Mouse (Mus musculus): ENCODE measurements around the gene Cxcl5. TPM values are rescaled to one million over a fixed set of nuclear protein-coding genes. Genes with fewer than 3 reads are reported as not detected.

Cxcl5 gene
- polyA plus RNA-seq, 1 experiment from 2014 or later, result 0.19 TPM

GRCm38 (mm10) chr5:90758020-90758605 is 1.0 kb upstream of the Cxcl5 start:
- no peak for DNase-seq (ENCODE audit: low spot score)
- no peaks in the 10 kb centered on the region for H3K36me3 ChIP-seq (ENCODE audit: control insufficient read depth, insufficient read depth, low read length)
- no peak overlapping the region for H3K4me2 ChIP-seq (ENCODE audit: low read depth, severe bottlenecking)
- no peak overlapping the region for H3K4me3 ChIP-seq (ENCODE audit: low read depth, low read length)
- H3K27me3 ChIP-seq (ENCODE audit: control insufficient read depth, insufficient read depth, low read length), result peaks cover 4% of the 10 kb centered on the region
- no peak overlapping the region for H3K9ac ChIP-seq (ENCODE audit: low read length)
- peaks cover 12% of the 10 kb centered on the region for H3K4me1 ChIP-seq (ENCODE audit: control insufficient read depth, insufficient read depth, low read length)
- WGBS, result 47% methylated on average over 5 of the region's 5 CpGs
- no peak overlapping the region for H3K27ac ChIP-seq (replicated peaks; ENCODE audit: low read depth, low read length)
- ATAC-seq (ENCODE audit: insufficient number of reproducible peaks, low FRiP score, low TSS enrichment, low read depth), result no peak
- no peaks in the 10 kb centered on the region for H3K9me3 ChIP-seq (ENCODE audit: control insufficient read depth, low read length)

- ATAC-seq (ENCODE audit: insufficient number of reproducible peaks, low FRiP score, low TSS enrichment, low read depth) (no peak), DNase-seq (ENCODE audit: low spot score) (no peak)
- H3K27ac ChIP-seq (replicated peaks; ENCODE audit: low read depth, low read length), result no peak overlapping the region
- 83% methylated on average over 4 of the region's 4 CpGs for WGBS
- H3K4me2 ChIP-seq (ENCODE audit: low read depth, severe bottlenecking), result no peak overlapping the region
- H3K27me3 ChIP-seq (ENCODE audit: control insufficient read depth, insufficient read depth, low read length), result peaks cover 4% of the 10 kb centered on the region
- H3K4me3 ChIP-seq (ENCODE audit: low read depth, low read length), result no peak overlapping the region
- no peaks in the 10 kb centered on the region for H3K9me3 ChIP-seq (ENCODE audit: control insufficient read depth, low read length)
- peaks cover 12% of the 10 kb centered on the region for H3K4me1 ChIP-seq (ENCODE audit: control insufficient read depth, insufficient read depth, low read length)
- no peak overlapping the region for H3K9ac ChIP-seq (ENCODE audit: low read length)
- H3K36me3 ChIP-seq (ENCODE audit: control insufficient read depth, insufficient read depth, low read length), result no peaks in the 10 kb centered on the region
Measured at GRCm38 (mm10) chr5:90760303-90760702, 1.1 kb downstream of the Cxcl5 start.

GRCm38 (mm10) chr5:90760844-90761243 is 1.7 kb downstream of the Cxcl5 start:
- 89% methylated on average over 2 of the region's 2 CpGs for WGBS
- Histone ChIP-seq H3K27me3 (ENCODE audit: control insufficient read depth, insufficient read depth, low read length) (peaks cover 4% of the 10 kb centered on the region), H3K36me3 (ENCODE audit: control insufficient read depth, insufficient read depth, low read length) (no peaks in the 10 kb centered on the region), H3K4me2 (ENCODE audit: low read depth, severe bottlenecking) (no peak overlapping the region), H3K9me3 (ENCODE audit: control insufficient read depth, low read length) (no peaks in the 10 kb centered on the region), H3K9ac (ENCODE audit: low read length) (no peak overlapping the region), H3K27ac (replicated peaks; ENCODE audit: low read depth, low read length) (no peak overlapping the region), H3K4me1 (ENCODE audit: control insufficient read depth, insufficient read depth, low read length) (peaks cover 12% of the 10 kb centered on the region), H3K4me3 (ENCODE audit: low read depth, low read length) (no peak overlapping the region)
- DNase-seq (ENCODE audit: low spot score) (no peak), ATAC-seq (ENCODE audit: insufficient number of reproducible peaks, low FRiP score, low TSS enrichment, low read depth) (no peak)

GRCm38 (mm10) chr5:90761834-90762233 is 2.7 kb downstream of the Cxcl5 start:
- Histone ChIP-seq H3K9me3 (ENCODE audit: control insufficient read depth, low read length) (no peaks in the 10 kb centered on the region), H3K27ac (replicated peaks; ENCODE audit: low read depth, low read length) (no peak overlapping the region), H3K36me3 (ENCODE audit: control insufficient read depth, insufficient read depth, low read length) (no peaks in the 10 kb centered on the region), H3K27me3 (ENCODE audit: control insufficient read depth, insufficient read depth, low read length) (peaks cover 4% of the 10 kb centered on the region), H3K9ac (ENCODE audit: low read length) (no peak overlapping the region), H3K4me1 (ENCODE audit: control insufficient read depth, insufficient read depth, low read length) (peaks cover 12% of the 10 kb centered on the region), H3K4me2 (ENCODE audit: low read depth, severe bottlenecking) (no peak overlapping the region), H3K4me3 (ENCODE audit: low read depth, low read length) (no peak overlapping the region)
- no peak for ATAC-seq (ENCODE audit: insufficient number of reproducible peaks, low FRiP score, low TSS enrichment, low read depth)
- DNase-seq (ENCODE audit: low spot score), result no peak
- 86% methylated on average over 3 of the region's 3 CpGs for whole genome bisulfite sequencing

GRCm38 (mm10) chr5:90763912-90764665 is 4.9 kb downstream of the Cxcl5 start:
- ATAC-seq (ENCODE audit: insufficient number of reproducible peaks, low FRiP score, low TSS enrichment, low read depth) (no peak), DNase-seq (ENCODE audit: low spot score) (no peak)
- 0 out of 2 replicates have a peak, but pooled peaks cover 2% of the 10 kb centered on the region for H3K4me1 ChIP-seq (ENCODE audit: control insufficient read depth, insufficient read depth, low read length)
- no peak overlapping the region for H3K4me3 ChIP-seq (ENCODE audit: low read depth, low read length)
- H3K9me3 ChIP-seq (ENCODE audit: control insufficient read depth, low read length), result no peaks in the 10 kb centered on the region
- H3K27ac ChIP-seq (replicated peaks; ENCODE audit: low read depth, low read length), result no peak overlapping the region
- H3K27me3 ChIP-seq (ENCODE audit: control insufficient read depth, insufficient read depth, low read length), result peaks cover 4% of the 10 kb centered on the region
- H3K4me2 ChIP-seq (ENCODE audit: low read depth, severe bottlenecking), result no peak overlapping the region
- no peak overlapping the region for H3K9ac ChIP-seq (ENCODE audit: low read length)
- WGBS, result 64% methylated on average over 12 of the region's 12 CpGs
- H3K36me3 ChIP-seq (ENCODE audit: control insufficient read depth, insufficient read depth, low read length), result no peaks in the 10 kb centered on the region

GRCm38 (mm10) chr5:90765821-90766606 is 6.9 kb downstream of the Cxcl5 start:
- Histone ChIP-seq H3K4me1 (ENCODE audit: control insufficient read depth, insufficient read depth, low read length) (no peaks in the 10 kb centered on the region), H3K4me3 (ENCODE audit: low read depth, low read length) (no peak overlapping the region), H3K36me3 (ENCODE audit: control insufficient read depth, insufficient read depth, low read length) (no peaks in the 10 kb centered on the region), H3K27ac (replicated peaks; ENCODE audit: low read depth, low read length) (no peak overlapping the region), H3K4me2 (ENCODE audit: low read depth, severe bottlenecking) (no peak overlapping the region), H3K27me3 (ENCODE audit: control insufficient read depth, insufficient read depth, low read length) (no peaks in the 10 kb centered on the region), H3K9me3 (ENCODE audit: control insufficient read depth, low read length) (no peaks in the 10 kb centered on the region), H3K9ac (ENCODE audit: low read length) (no peak overlapping the region)
- WGBS, result 66% methylated on average over 8 of the region's 8 CpGs
- ATAC-seq (ENCODE audit: insufficient number of reproducible peaks, low FRiP score, low TSS enrichment, low read depth) (no peak), DNase-seq (ENCODE audit: low spot score) (no peak)

- H3K4me1 ChIP-seq (ENCODE audit: control insufficient read depth, insufficient read depth, low read length), result no peaks in the 10 kb centered on the region
- H3K36me3 ChIP-seq (ENCODE audit: control insufficient read depth, insufficient read depth, low read length), result no peaks in the 10 kb centered on the region
- H3K9ac ChIP-seq (ENCODE audit: low read length), result no peak within 1 kb of the TSS
- no peak for ATAC-seq (ENCODE audit: insufficient number of reproducible peaks, low FRiP score, low TSS enrichment, low read depth)
- 59% methylated on average over 3 of the region's 3 CpGs for WGBS
- DNase-seq (ENCODE audit: low spot score), result no peak
- no peak within 1 kb of the TSS for H3K4me2 ChIP-seq (ENCODE audit: low read depth, severe bottlenecking)
- H3K27ac ChIP-seq (replicated peaks; ENCODE audit: low read depth, low read length), result no peak within 1 kb of the TSS
- H3K4me3 ChIP-seq (ENCODE audit: low read depth, low read length), result no peak within 1 kb of the TSS
- H3K27me3 ChIP-seq (ENCODE audit: control insufficient read depth, insufficient read depth, low read length), result no peaks in the 10 kb centered on the region
- no peaks in the 10 kb centered on the region for H3K9me3 ChIP-seq (ENCODE audit: control insufficient read depth, low read length)
Measured at GRCm38 (mm10) chr5:90768218-90768617, 9.1 kb downstream of the Cxcl5 start, which contains the start of gene Ppbp. Ppbp (plus strand) TSS chr5:90768518.

GRCm38 (mm10) chr5:90771369-90771768 is 12.2 kb downstream of the Cxcl5 start:
- ATAC-seq (ENCODE audit: insufficient number of reproducible peaks, low FRiP score, low TSS enrichment, low read depth), result no peak
- H3K27me3 ChIP-seq (ENCODE audit: control insufficient read depth, insufficient read depth, low read length), result no peaks in the 10 kb centered on the region
- H3K9ac ChIP-seq (ENCODE audit: low read length), result no peak overlapping the region
- WGBS, result 76% methylated on average over 3 of the region's 3 CpGs
- H3K4me3 ChIP-seq (ENCODE audit: low read depth, low read length), result no peak overlapping the region
- no peaks in the 10 kb centered on the region for H3K36me3 ChIP-seq (ENCODE audit: control insufficient read depth, insufficient read depth, low read length)
- H3K9me3 ChIP-seq (ENCODE audit: control insufficient read depth, low read length), result no peaks in the 10 kb centered on the region
- H3K4me1 ChIP-seq (ENCODE audit: control insufficient read depth, insufficient read depth, low read length), result no peaks in the 10 kb centered on the region
- no peak overlapping the region for H3K4me2 ChIP-seq (ENCODE audit: low read depth, severe bottlenecking)
- no peak for DNase-seq (ENCODE audit: low spot score)
- no peak overlapping the region for H3K27ac ChIP-seq (replicated peaks; ENCODE audit: low read depth, low read length)
